Mouse (Mus musculus) hindbrain, postnatal 0 days (tissue): ENCODE data around the gene Tmem169. TPM values are rescaled to one million over a fixed set of nuclear protein-coding genes. Genes with fewer than 3 reads are reported as not detected.

Source experiments
- ATAC-seq: fragments of 200-750 bp; cut with Nextera tagmentation; 2 replicates; pipeline ENCODE4 v1.8.0; 2017; ENCODE audit warnings: mild to moderate bottlenecking, moderate TSS enrichment, moderate library complexity
- DNase-seq: peaks from one replicate; pipeline ENCODE4 v3.0.0-alpha.2; 2015; ENCODE audit warnings: low spot score
- H3K27ac ChIP-seq: fragments of 300-500 bp; sonication (generic); 2 replicates; pipeline ENCODE4 v1.5.1; 2014; ENCODE audit warnings: mild to moderate bottlenecking
- H3K27me3 ChIP-seq: fragments of 300-500 bp; sonication (generic); 2 replicates; pipeline ENCODE4 v1.6.1; 2014; ENCODE audit warnings: low read length, mixed read lengths; ENCODE audit not compliant: insufficient read depth
- H3K36me3 ChIP-seq: fragments of 300-500 bp; sonication (generic); 2 replicates; pipeline ENCODE4 v1.6.1; 2014; ENCODE audit warnings: low read length, mixed read lengths; ENCODE audit not compliant: insufficient read depth
- H3K4me1 ChIP-seq: fragments of 300-500 bp; sonication (generic); 2 replicates; pipeline ENCODE4 v1.6.1; 2014; ENCODE audit warnings: antibody characterized with exemption, low read length, mixed read lengths; ENCODE audit not compliant: insufficient read depth
- H3K4me2 ChIP-seq: fragments of 300-500 bp; sonication (generic); 2 replicates; pipeline ENCODE4 v1.6.1; 2014; ENCODE audit warnings: low read depth, mild to moderate bottlenecking, low read length, moderate library complexity, mixed read lengths
- H3K4me3 ChIP-seq: fragments of 300-500 bp; sonication (generic); 2 replicates; pipeline ENCODE4 v1.5.1; 2014; ENCODE audit warnings: low read length
- H3K9ac ChIP-seq: fragments of 300-500 bp; sonication (generic); replicated peaks from 2 replicates; pipeline ENCODE4 v1.6.1; 2014; ENCODE audit warnings: mild to moderate bottlenecking, low read length, moderate library complexity, mixed read lengths
- H3K9me3 ChIP-seq: fragments of 300-500 bp; sonication (generic); 2 replicates; pipeline ENCODE4 v1.6.1; 2016; ENCODE audit warnings: low read length, mixed read lengths
- CTCF ChIP-seq: IDR thresholded peaks from 2 replicates; pipeline ENCODE4 v1.5.1; 2016; ENCODE audit warnings: antibody characterized with exemption, control low read depth, low read depth
- WGBS: fragments of 180-500 bp; shearing (Covaris S2); extraction: QIAGEN DNeasy Blood & Tissue Kit; methylation state at CpG from one replicate; pipeline ENCODE4 v1.1.7; 2014; 5-methylcytosine and 5-hydroxymethylcytosine counted together
- polyA plus RNA-seq: library from polyadenylated mRNA; unstranded; fragments of >200 nt; fragmentation: Nextera tagmentation; extraction: Ambion mirVana; gene quantifications from 2 replicates; pipeline ENCODE4 v1.2.1, GENCODE M21; 2015
- total RNA-seq: library from RNA; depleted of rRNA; stranded (reverse); fragments of >200 nt; gene quantifications from 2 replicates; pipeline ENCODE4 v1.2.3, GENCODE M21; 2014

Tmem169 gene
- total and polyA plus RNA-seq, 2 experiments from 2014 or later: 25.3 to 37.0 TPM

DNA sequence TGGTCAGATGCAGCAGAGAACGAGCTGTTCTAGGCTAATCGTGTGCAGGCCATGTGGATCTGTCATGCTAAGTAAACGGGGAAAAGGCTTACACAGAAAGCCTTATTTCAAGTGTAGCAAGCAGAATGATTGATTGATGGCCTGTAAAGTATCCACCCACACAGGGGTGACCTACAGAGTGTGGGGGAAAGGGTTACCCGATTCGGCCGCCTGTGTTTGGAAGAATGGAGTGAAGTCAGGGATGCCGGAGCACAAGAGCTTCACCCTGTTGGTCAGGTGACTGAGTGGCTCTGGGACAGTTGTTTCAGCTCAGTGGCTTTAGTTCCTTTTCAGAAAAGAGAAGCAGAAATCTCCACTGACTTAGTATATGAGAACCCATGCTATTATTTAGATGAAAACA lies 32.7 kb downstream of the Tmem169 start:
- no peak overlapping the region for H3K4me3 ChIP-seq
- H3K4me2 ChIP-seq: no peak overlapping the region
- H3K9me3 ChIP-seq: no peaks in the 10 kb centered on the region
- DNase-seq (no peak), ATAC-seq (no peak)
- no peaks in the 10 kb centered on the region for H3K4me1 ChIP-seq
- H3K9ac ChIP-seq: no peak overlapping the region
- WGBS: 69% methylated on average over 7 of the region's 7 CpGs
- 0 out of 2 replicates have a peak, but pooled peaks cover 4% of the 10 kb centered on the region for H3K36me3 ChIP-seq
- no peak for TF ChIP-seq CTCF
- H3K27ac ChIP-seq: no peak overlapping the region
- H3K27me3 ChIP-seq: no peaks in the 10 kb centered on the region

DNA sequence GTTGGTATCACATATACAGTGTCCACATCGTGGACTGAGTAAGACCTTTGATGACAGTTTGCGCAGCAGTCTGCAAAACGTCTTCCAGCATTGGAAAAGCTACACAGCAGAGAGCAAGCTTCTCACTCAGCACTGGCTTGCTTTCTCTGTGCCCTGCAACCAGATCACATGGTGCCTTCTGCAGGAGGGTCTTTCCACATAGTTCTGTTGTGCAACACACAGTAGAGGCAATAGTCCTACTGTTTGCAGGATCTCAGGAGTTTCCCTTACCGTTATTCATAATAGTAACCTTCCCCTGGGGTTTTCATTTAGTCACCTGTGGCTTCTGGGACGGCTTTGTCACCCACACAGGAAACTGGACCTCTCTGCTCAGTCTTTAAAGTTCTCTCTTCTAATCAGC lies 36.6 kb downstream of the Tmem169 start:
- H3K27ac ChIP-seq: no peak overlapping the region
- DNase-seq: no peak
- no peak overlapping the region for H3K4me3 ChIP-seq
- WGBS: 98% methylated on average over 5 of the region's 5 CpGs
- H3K36me3 ChIP-seq: peaks cover 4% of the 10 kb centered on the region; the same call in 1 of the 2 replicates
- no peak for TF ChIP-seq CTCF
- H3K4me2 ChIP-seq: no peak overlapping the region
- no peaks in the 10 kb centered on the region for H3K4me1 ChIP-seq
- ATAC-seq: no peak
- H3K9ac ChIP-seq: no peak overlapping the region
- H3K27me3 ChIP-seq: no peaks in the 10 kb centered on the region
- no peaks in the 10 kb centered on the region for H3K9me3 ChIP-seq

DNA sequence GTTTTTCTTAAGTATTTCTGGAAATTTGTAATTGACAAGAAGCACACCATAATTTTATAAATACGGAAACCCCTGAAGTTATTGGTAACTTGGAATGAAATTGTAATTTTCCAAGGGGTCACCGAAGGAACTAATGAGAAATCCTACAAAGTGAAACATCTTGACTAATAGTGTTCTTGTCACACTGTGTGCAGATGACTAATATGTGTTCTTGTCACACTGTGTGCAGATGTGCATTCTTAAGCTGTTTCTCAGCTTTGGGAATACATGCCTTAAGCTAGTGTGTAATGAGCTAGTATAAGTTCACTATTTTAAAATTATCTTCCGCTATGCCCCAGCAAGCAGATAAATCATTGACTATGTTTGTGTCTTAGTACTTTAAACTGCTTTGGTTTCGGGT lies 39.1 kb downstream of the Tmem169 start:
- Histone ChIP-seq H3K36me3 (peaks cover 8% of the 10 kb centered on the region; the same call in 1 of the 2 replicates), H3K4me3 (no peak overlapping the region), H3K4me1 (no peaks in the 10 kb centered on the region), H3K27me3 (no peaks in the 10 kb centered on the region), H3K4me2 (no peak overlapping the region), H3K9ac (no peak overlapping the region), H3K27ac (no peak overlapping the region), H3K9me3 (no peaks in the 10 kb centered on the region)
- DNase-seq (no peak), ATAC-seq (no peak)
- no peak for TF ChIP-seq CTCF
- WGBS: 96% methylated on average over 4 of the region's 4 CpGs

DNA sequence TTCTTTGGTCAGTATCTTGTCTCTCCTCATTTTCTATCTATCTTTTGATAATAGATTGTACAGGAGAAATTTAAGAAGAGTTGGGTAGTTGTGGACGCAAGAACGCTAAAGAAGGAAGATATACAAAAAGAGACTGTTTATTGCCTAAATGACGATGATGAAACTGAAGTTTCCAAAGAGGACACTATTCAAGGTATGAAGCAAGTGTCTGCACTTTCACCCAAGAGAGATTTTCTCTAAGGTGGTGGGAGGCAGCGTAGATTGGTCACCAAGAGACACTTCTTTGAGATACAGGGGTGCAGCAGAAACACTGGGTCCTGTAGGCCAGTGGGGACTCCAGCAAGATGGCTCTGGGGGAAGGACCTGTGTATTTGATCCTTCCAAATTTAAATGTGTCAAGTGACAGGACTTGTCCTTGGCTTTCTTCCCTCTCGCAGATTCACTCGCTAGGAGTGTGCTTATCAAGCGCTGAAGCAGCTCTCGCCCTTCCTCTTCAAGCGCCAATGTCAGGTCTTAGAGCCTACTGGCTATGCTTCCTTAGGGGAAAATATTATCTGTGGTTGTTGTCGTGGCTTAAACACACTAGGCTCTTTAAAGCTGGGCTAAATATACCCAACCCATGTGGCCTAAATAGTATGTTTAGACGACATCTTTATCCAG lies 42.1 kb downstream of the Tmem169 start:
- 97% methylated on average over 11 of the region's 11 CpGs for WGBS
- DNase-seq: no peak
- ATAC-seq: no peak
- no peak for TF ChIP-seq CTCF
- Histone ChIP-seq H3K27me3 (no peaks in the 10 kb centered on the region), H3K36me3 (peaks cover 4% of the 10 kb centered on the region; the same call in 1 of the 2 replicates), H3K9me3 (no peaks in the 10 kb centered on the region), H3K27ac (no peak overlapping the region), H3K4me1 (no peaks in the 10 kb centered on the region), H3K4me2 (no peak overlapping the region), H3K9ac (no peak overlapping the region), H3K4me3 (no peak overlapping the region)

DNA sequence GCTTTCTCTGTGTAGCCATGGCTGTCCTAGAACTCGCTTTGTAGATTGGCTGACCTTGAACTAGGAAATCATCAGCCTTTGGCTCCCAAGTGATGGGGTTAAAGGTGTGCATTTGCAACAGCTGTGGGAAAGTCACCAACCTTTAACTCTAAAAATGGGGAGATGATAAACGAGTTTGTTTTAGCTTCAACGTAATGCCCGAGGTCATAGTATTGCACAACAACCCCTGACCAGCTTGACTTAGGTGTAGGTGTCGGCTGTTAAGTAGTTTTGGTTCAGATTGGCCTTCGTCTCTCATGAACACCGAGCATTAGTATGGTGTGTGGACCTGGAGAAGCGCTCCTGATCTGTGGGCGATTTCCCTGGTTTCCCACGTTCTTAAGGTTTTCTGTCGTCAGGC lies 50.6 kb downstream of the Tmem169 start:
- DNase-seq: no peak
- no peak for ATAC-seq
- no peak overlapping the region for H3K9ac ChIP-seq
- H3K27me3 ChIP-seq: no peaks in the 10 kb centered on the region
- no peak overlapping the region for H3K27ac ChIP-seq
- H3K4me2 ChIP-seq: no peak overlapping the region
- 94% methylated on average over 11 of the region's 11 CpGs for WGBS
- peaks cover 13% of the 10 kb centered on the region for H3K36me3 ChIP-seq
- no peak for TF ChIP-seq CTCF
- H3K4me1 ChIP-seq: no peaks in the 10 kb centered on the region
- H3K4me3 ChIP-seq: no peak overlapping the region
- H3K9me3 ChIP-seq: no peaks in the 10 kb centered on the region

DNA sequence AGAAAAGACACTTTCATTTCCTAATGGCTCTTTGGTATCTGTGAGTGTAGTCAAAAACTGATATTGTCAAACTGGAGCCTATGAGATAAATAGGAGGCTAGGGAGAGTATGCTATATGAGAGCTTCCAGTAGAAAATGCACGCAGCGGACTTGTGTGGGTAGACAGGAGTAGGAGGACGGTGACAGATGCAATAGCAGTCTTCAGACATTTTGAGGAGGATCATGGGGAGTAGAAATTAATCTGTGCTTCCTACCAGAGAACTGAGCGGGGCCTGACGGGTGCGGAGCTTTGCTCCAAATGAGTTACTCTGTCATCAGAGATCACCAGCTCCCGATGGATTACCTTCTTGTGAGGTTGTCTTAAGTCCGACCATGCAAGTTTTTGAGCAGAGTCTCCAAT lies 52.6 kb downstream of the Tmem169 start:
- no peak for TF ChIP-seq CTCF
- Histone ChIP-seq H3K4me3 (no peak overlapping the region), H3K27ac (no peak overlapping the region), H3K4me2 (no peak overlapping the region), H3K27me3 (no peaks in the 10 kb centered on the region), H3K4me1 (no peaks in the 10 kb centered on the region), H3K9ac (no peak overlapping the region), H3K36me3 (peaks cover 13% of the 10 kb centered on the region), H3K9me3 (no peaks in the 10 kb centered on the region)
- DNase-seq (no peak), ATAC-seq (no peak)
- WGBS: 95% methylated on average over 8 of the region's 8 CpGs

DNA sequence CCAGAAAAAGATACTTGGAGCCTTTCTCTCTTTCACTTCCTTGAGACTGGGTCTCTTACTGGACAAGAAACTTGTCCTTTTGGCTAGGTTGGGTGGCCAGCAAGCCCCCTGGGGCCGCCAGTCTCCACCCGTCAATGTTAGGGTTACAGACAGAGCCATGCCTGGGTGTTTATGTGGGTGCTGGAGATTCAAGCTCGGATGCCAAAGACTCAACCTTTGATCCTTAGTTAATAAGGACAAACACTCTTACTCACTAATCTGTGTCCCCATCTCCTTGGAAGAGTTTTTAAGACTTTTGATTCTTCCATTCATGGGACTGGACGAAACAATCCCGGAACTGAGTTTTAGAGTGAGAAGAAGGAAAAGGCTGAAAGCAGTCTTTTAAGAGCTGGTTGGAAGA lies 54.2 kb downstream of the Tmem169 start:
- Histone ChIP-seq H3K9ac (no peak overlapping the region), H3K4me3 (no peak overlapping the region), H3K36me3 (peaks cover 9% of the 10 kb centered on the region; the same call in 1 of the 2 replicates), H3K4me2 (no peak overlapping the region), H3K4me1 (no peaks in the 10 kb centered on the region), H3K27ac (no peak overlapping the region), H3K27me3 (no peaks in the 10 kb centered on the region), H3K9me3 (no peaks in the 10 kb centered on the region)
- TF ChIP-seq CTCF: no peak
- DNase-seq: no peak
- 90% methylated on average over 5 of the region's 5 CpGs for WGBS
- ATAC-seq: no peak
